ENCODE assay signal across 13 mouse cellular contexts in genomic region chr6:89085151-89085550, GRCm38 (mm10).
"Had no signal": no experiment of that assay in that cellular context is flagged by ENCODE, and none has a peak within 500 bp of the region (broad histone marks: within the 10 kb centered on the region; RNA-seq: fewer than 3 reads in every experiment).

No protein-coding gene starts in this region.

- ATAC-seq: inflammation-experienced regulatory T-cells, adult 6 months; intestine, embryonic 16.5 days; liver, embryonic 12.5 days; midbrain, embryonic 15.5 days had no signal

- DNase-seq: kidney, adult 18-20 months; kidney, adult 9 months; kidney, postnatal 14 days; liver; lung, adult 2 months; lung, postnatal 4 days; retina, postnatal 1 day; right cerebral cortex, postnatal 4 days; thymus, postnatal 25 days had no signal
